Mouse (Mus musculus) MEL (cell line): ENCODE data around the gene Rac1.

Experiments
- ELF1 ChIP-seq: IDR thresholded peaks from 2 replicates; pipeline ENCODE4 v1.6.1; 2014; ENCODE audit warnings: low read depth, mild to moderate bottlenecking, inconsistent platforms, low read length, improper control_type of control experiment, moderate library complexity
- MAFK ChIP-seq: IDR thresholded peaks from 2 replicates; pipeline ENCODE4 v1.6.1; 2011; ENCODE audit warnings: low read depth, mild to moderate bottlenecking, low read length, improper control_type of control experiment, borderline replicate concordance
- NELFE ChIP-seq: IDR thresholded peaks from 2 replicates; pipeline ENCODE4 v1.6.1; 2011; ENCODE audit warnings: low read depth, low read length, improper control_type of control experiment
- POLR2A ChIP-seq, 2 experiments: IDR thresholded peaks; 2 replicates each; pipeline ENCODE4 v1.6.1; 2011 to 2012; ENCODE audit warnings: low read length in 2 of 2, mild to moderate bottlenecking in 2 of 2, control low read depth in 1 of 2, improper control_type of control experiment in 1 of 2, low read depth in 1 of 2, moderate library complexity in 1 of 2; ENCODE audit not compliant: control insufficient read depth in 1 of 2, insufficient read depth in 1 of 2, poor library complexity in 1 of 2

- TF ChIP-seq ELF1 (no peak), MAFK (no peak), POLR2A (IDR thresholded peaks at IDR 0.05; ENCODE audit: control insufficient read depth in 1 of 2, insufficient read depth in 1 of 2, low read depth in 1 of 2, low read length in 2 of 2, poor library complexity in 1 of 2) (no peak), NELFE (no peak)
These were observed 25.1 kb upstream of the Rac1 start for GRCm38 (mm10) chr5:143552911-143553310.
